Mouse (Mus musculus) G1E (cell line): ENCODE measurements around the gene Gm6408. TPM values are rescaled to one million over a fixed set of nuclear protein-coding genes. Genes with fewer than 3 reads are reported as not detected.
"Not testable (repeated sequence)": the region's sequence is repeated elsewhere in the genome, so short reads cannot be mapped to it uniquely, and the experiment has no call there.

Experiments used
- ATAC-seq: 2 replicates; pipeline ENCODE4 v1.8.0; 2016; ENCODE audit warnings: mild to moderate bottlenecking; ENCODE audit not compliant: insufficient number of reproducible peaks, poor library complexity, low FRiP score, severe bottlenecking; ENCODE audit errors: extremely low read depth
- DNase-seq: peaks from one replicate; pipeline ENCODE4 v3.0.0; 2012; ENCODE audit warnings: low spot score
- H3K27me3 ChIP-seq: 2 replicates; pipeline ENCODE4 v1.6.1; 2012; ENCODE audit warnings: mild to moderate bottlenecking, low read length, inconsistent platforms; ENCODE audit not compliant: insufficient read depth
- H3K36me3 ChIP-seq: replicated peaks from 2 replicates; pipeline ENCODE3; 2012; ENCODE audit warnings: mild to moderate bottlenecking, inconsistent platforms
- H3K4me1 ChIP-seq: 2 replicates; pipeline ENCODE4 v1.6.1; 2012; ENCODE audit warnings: low read depth, low read length, inconsistent platforms, mixed read lengths; ENCODE audit not compliant: insufficient read depth
- H3K4me3 ChIP-seq: 2 replicates; pipeline ENCODE4 v1.5.1; 2012; ENCODE audit warnings: low read depth, mild to moderate bottlenecking, inconsistent platforms, low read length, moderate library complexity, mixed read lengths
- H3K9me3 ChIP-seq: replicated peaks from 2 replicates; pipeline ENCODE4 v1.6.1; 2012; ENCODE audit warnings: inconsistent platforms
- CTCF ChIP-seq: IDR thresholded peaks from 2 replicates; pipeline ENCODE4 v1.5.1; 2012; ENCODE audit warnings: low read depth, low read length, inconsistent platforms, mixed read lengths
- GATA1 ChIP-seq: IDR thresholded peaks from 2 replicates; pipeline ENCODE4 v1.6.1; 2012; ENCODE audit warnings: borderline replicate concordance, low read length, inconsistent platforms, mixed read lengths
- GATA2 ChIP-seq: IDR thresholded peaks from 2 replicates; pipeline ENCODE4 v1.6.1; 2012; ENCODE audit warnings: low read depth, low read length, inconsistent platforms, borderline replicate concordance
- POLR2AphosphoS5 ChIP-seq: IDR thresholded peaks from 2 replicates; pipeline ENCODE4 v1.6.1; 2012; ENCODE audit warnings: low read depth, low read length, inconsistent platforms; ENCODE audit not compliant: insufficient replicate concordance
- TAL1 ChIP-seq: conservative IDR thresholded peaks from 2 replicates; pipeline ENCODE4 v1.6.1; 2012; ENCODE audit warnings: low read depth, low read length, inconsistent platforms, mixed read lengths
- polyA plus RNA-seq: library from polyadenylated mRNA; stranded (reverse); fragments of >175 nt; gene quantifications from 2 replicates; pipeline ENCODE4 v1.2.3, GENCODE M21; 2012
- total RNA-seq, 2 experiments: library from RNA; stranded (forward) in 1 of 2; stranded (reverse) in 1 of 2; fragments of 200-1000 nt in 1 of 2; fragments of >200 nt in 1 of 2; fragmentation: Nextera tagmentation in 1 of 2; gene quantifications; 2 replicates each; pipeline ENCODE4 v1.2.3; 2014 to 2017

Gene Gm6408
- total and polyA plus RNA-seq, 3 experiments = not detected

DNA sequence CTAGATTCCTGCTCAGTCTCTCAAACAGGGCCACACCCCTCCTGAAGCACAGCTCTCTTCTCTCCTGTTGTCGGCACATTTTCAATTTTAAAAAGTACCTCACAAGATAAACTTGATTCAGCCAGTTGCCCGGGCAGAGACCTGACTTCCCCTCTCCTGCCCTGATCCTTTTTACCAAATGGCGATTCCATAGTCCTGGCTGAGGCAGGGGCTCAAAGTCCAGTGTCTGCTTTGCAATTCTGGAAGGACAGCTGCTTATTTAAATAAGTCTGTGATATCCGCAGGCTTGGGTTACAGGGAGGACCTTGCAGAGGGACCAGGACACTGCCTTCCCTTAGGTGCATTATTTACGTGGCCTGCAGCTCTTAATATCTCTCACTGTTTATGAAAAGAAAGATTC lies 10.5 kb upstream of the Gm6408 start:
- H3K4me1 ChIP-seq = no peaks in the 10 kb centered on the region
- peaks cover 30% of the 10 kb centered on the region for H3K9me3 ChIP-seq
- no peak for DNase-seq
- TF ChIP-seq POLR2AphosphoS5 (no peak), GATA1 (no peak), CTCF (no peak), GATA2 (no peak), TAL1 (no peak)
- ATAC-seq = no peak
- no peaks in the 10 kb centered on the region for H3K27me3 ChIP-seq
- no peaks in the 10 kb centered on the region for H3K36me3 ChIP-seq
- no peak overlapping the region for H3K4me3 ChIP-seq

DNA sequence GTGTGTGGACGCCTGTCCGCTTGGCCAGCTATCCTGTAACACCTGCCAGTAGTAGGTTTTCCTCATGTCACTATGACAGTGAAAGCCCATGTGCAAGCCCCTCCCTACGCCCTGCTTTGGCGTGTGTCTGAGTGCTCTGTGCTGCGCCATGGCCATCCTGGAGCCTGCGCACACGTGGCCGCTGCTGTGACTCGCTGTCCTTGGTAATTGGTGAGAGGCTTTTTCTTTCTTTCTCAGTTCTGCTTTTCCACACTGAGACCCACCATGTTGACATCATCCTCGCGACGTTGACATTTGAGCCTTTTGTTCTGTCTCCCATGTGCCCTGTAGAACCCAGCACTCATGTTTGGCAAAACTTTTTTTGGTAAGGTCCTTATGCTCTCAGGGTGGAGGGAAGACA lies 9.9 kb upstream of the Gm6408 start:
- Histone ChIP-seq H3K9me3 (peaks cover 28% of the 10 kb centered on the region), H3K36me3 (no peaks in the 10 kb centered on the region), H3K4me3 (no peak overlapping the region), H3K27me3 (no peaks in the 10 kb centered on the region), H3K4me1 (no peaks in the 10 kb centered on the region)
- no peak for DNase-seq
- no peak for ATAC-seq
- TF ChIP-seq GATA1 = no peak
- TF ChIP-seq POLR2AphosphoS5 = no peak
- no peak for TF ChIP-seq CTCF
- no peak for TF ChIP-seq TAL1
- no peak for TF ChIP-seq GATA2

DNA sequence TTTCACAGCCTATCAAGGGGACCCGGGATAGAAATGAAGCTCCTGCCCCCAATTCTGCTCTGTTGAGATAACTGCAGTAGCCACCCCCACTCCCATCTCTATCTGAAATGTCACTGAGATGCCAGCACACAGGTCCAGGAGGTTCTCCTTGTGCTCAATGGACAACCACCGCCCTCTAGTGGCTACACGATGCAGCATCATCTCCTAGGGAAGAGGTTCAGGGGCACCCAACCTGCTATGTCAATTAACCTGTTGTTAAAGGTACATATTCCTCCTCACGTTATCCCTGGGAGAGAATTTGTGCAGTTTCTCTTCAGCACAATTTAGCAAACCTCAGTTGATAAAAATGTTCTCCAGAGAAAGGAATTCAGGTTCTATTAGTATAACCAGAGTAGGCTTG lies 2.2 kb upstream of the Gm6408 start:
- not testable (repeated sequence) for ATAC-seq, H3K4me1 ChIP-seq, H3K27me3 ChIP-seq, H3K4me3 ChIP-seq, H3K36me3 ChIP-seq, H3K9me3 ChIP-seq, DNase-seq

DNA sequence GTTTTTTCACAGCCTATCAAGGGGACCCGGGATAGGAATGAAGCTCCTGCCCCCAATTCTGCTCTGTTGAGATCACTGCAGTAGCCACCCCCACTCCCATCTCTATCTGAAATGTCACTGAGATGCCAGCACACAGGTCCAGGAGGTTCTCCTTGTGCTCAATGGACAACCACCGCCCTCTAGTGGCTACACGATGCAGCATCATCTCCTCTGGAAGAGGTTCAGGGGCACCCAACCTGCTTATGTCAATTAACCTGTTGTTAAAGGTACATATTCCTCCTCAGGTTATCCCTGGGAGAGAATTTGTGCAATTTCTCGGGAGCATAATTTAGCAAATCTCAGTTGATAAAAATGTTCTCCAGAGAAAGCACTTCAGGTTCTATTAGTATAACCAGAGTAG lies 7.2 kb downstream of the Gm6408 start:
- H3K4me3 ChIP-seq, H3K9me3 ChIP-seq, H3K4me1 ChIP-seq, ATAC-seq, H3K36me3 ChIP-seq, H3K27me3 ChIP-seq, DNase-seq: not testable (repeated sequence)

DNA sequence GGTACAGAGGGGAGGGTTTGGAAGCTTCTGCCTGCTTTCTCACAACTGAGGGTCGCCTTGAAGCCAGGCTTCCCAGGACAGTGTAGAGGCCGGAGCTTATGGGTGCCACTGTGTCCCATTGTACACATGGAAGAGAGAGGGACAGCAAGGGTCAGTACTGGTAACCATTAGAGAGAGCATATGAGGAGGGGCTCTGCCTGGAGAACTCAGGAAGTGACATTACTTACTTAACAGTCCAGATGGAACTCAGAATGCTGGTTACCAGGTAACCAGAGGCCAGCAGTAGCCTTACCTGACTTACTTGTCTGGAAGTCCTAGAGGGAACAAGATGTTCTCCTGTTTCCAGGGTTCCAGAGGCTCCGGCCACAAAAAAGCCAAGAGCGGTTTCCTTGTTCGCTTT lies 9.3 kb downstream of the Gm6408 start, which contains the start of gene Gm6370:
Gene Gm6370, plus strand, starts transcription at position 301 of the 400 bp plus-strand sequence.
- not testable (repeated sequence) for H3K27me3 ChIP-seq, H3K4me3 ChIP-seq, DNase-seq, ATAC-seq, H3K9me3 ChIP-seq, H3K4me1 ChIP-seq, H3K36me3 ChIP-seq

DNA sequence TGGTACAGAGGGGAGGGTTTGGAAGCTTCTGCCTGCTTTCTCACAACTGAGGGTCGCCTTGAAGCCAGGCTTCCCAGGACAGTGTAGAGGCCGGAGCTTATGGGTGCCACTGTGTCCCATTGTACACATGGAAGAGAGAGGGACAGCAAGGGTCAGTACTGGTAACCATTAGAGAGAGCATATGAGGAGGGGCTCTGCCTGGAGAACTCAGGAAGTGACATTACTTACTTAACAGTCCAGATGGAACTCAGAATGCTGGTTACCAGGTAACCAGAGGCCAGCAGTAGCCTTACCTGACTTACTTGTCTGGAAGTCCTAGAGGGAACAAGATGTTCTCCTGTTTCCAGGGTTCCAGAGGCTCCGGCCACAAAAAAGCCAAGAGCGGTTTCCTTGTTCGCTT lies 20.3 kb downstream of the Gm6408 start, which contains the start of gene 4930449I24Rik:
Gene 4930449I24Rik, plus strand, starts transcription at position 301 of the 400 bp plus-strand sequence.
- H3K9me3 ChIP-seq, ATAC-seq, H3K4me1 ChIP-seq, H3K4me3 ChIP-seq, H3K36me3 ChIP-seq, H3K27me3 ChIP-seq, DNase-seq: not testable (repeated sequence)

DNA sequence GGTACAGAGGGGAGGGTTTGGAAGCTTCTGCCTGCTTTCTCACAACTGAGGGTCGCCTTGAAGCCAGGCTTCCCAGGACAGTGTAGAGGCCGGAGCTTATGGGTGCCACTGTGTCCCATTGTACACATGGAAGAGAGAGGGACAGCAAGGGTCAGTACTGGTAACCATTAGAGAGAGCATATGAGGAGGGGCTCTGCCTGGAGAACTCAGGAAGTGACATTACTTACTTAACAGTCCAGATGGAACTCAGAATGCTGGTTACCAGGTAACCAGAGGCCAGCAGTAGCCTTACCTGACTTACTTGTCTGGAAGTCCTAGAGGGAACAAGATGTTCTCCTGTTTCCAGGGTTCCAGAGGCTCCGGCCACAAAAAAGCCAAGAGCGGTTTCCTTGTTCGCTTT lies 32.1 kb downstream of the Gm6408 start, which contains the start of gene Gm3402:
Gene Gm3402, plus strand, starts transcription at position 301 of the 400 bp plus-strand sequence.
- not testable (repeated sequence) for H3K9me3 ChIP-seq, ATAC-seq, H3K4me1 ChIP-seq

DNA sequence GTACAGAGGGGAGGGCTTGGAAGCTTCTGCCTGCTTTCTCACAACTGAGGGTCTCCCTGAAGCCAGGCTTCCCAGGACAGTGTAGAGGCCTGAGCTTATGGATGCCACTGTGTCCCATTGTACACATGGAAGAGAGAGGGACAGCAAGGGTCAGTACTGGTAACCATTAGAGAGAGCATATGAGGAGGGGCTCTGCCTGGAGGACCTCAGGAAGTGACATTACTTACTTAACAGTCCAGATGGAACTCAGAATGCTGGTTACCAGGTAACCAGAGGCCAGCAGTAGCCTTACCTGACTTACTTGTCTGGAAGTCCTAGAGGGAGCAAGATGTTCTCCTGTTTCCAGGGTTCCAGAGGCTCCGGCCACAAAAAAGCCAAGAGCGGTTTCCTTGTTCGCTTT lies 43.7 kb downstream of the Gm6408 start, which contains the start of gene Gm3404:
Gene Gm3404, plus strand, starts transcription at position 301 of the 400 bp plus-strand sequence.
- not testable (repeated sequence) for DNase-seq, H3K4me1 ChIP-seq, H3K36me3 ChIP-seq, H3K4me3 ChIP-seq, H3K27me3 ChIP-seq, ATAC-seq, H3K9me3 ChIP-seq

More for the DNA sequence above, 32.1 kb downstream of the Gm6408 start, which contains the start of gene Gm3402:
- not testable (repeated sequence) for DNase-seq, H3K36me3 ChIP-seq, H3K4me3 ChIP-seq, H3K27me3 ChIP-seq

Other genes with a start within 250 kb of the Gm6408 start
- not detected in 2 replicates for gene Wasf3, start 97.0 kb upstream of the Gm6408 start, total RNA-seq (2014; fragmentation: Nextera tagmentation)
- gene Wasf3, start 97.0 kb upstream of the Gm6408 start, total RNA-seq (2017) = 0.05 and 0.06 TPM in 2 replicates
- not detected in 2 replicates for gene Wasf3, start 97.0 kb upstream of the Gm6408 start, polyA plus RNA-seq
- gene Gm6370, start 9.4 kb downstream of the Gm6408 start, total RNA-seq (2014; fragmentation: Nextera tagmentation) = not detected in 2 replicates
- gene Gm6370, start 9.4 kb downstream of the Gm6408 start, total RNA-seq (2017) = not detected in 2 replicates
- not detected in 2 replicates for gene Gm6370, start 9.4 kb downstream of the Gm6408 start, polyA plus RNA-seq
- not detected in 2 replicates for gene 4930449I24Rik, start 20.4 kb downstream of the Gm6408 start, total RNA-seq (2014; fragmentation: Nextera tagmentation)
- gene 4930449I24Rik, start 20.4 kb downstream of the Gm6408 start, total RNA-seq (2017) = 0.12 TPM in 1 of 2 replicates, not detected in the other
- gene 4930449I24Rik, start 20.4 kb downstream of the Gm6408 start, polyA plus RNA-seq = not detected in 2 replicates
- gene Gm3402, start 32.2 kb downstream of the Gm6408 start, total RNA-seq (2014; fragmentation: Nextera tagmentation) = not detected in 2 replicates
- gene Gm3402, start 32.2 kb downstream of the Gm6408 start, total RNA-seq (2017) = not detected in 2 replicates
- not detected in 2 replicates for gene Gm3402, start 32.2 kb downstream of the Gm6408 start, polyA plus RNA-seq
- gene Gm3404, start 43.8 kb downstream of the Gm6408 start, total RNA-seq (2014; fragmentation: Nextera tagmentation) = not detected in 2 replicates
- gene Gm3404, start 43.8 kb downstream of the Gm6408 start, total RNA-seq (2017) = not detected in 2 replicates
- not detected in 2 replicates for gene Gm3404, start 43.8 kb downstream of the Gm6408 start, polyA plus RNA-seq
- gene Gm3409, start 55.7 kb downstream of the Gm6408 start, total RNA-seq (2014; fragmentation: Nextera tagmentation) = not detected in 2 replicates
- not detected in 2 replicates for gene Gm3409, start 55.7 kb downstream of the Gm6408 start, total RNA-seq (2017)
- not detected in 2 replicates for gene Gm3409, start 55.7 kb downstream of the Gm6408 start, polyA plus RNA-seq
- gene Gm3415, start 74.2 kb downstream of the Gm6408 start, total RNA-seq (2014; fragmentation: Nextera tagmentation) = not detected in 2 replicates
- 0.38 TPM in 1 of 2 replicates, not detected in the other for gene Gm3415, start 74.2 kb downstream of the Gm6408 start, total RNA-seq (2017)
- gene Gm3415, start 74.2 kb downstream of the Gm6408 start, polyA plus RNA-seq = not detected in 2 replicates
- not detected in 2 replicates for gene Gpr12, start 103.3 kb downstream of the Gm6408 start, total RNA-seq (2014; fragmentation: Nextera tagmentation)
- gene Gpr12, start 103.3 kb downstream of the Gm6408 start, total RNA-seq (2017) = 0.11 TPM in 1 of 2 replicates, not detected in the other
- gene Gpr12, start 103.3 kb downstream of the Gm6408 start, polyA plus RNA-seq = not detected in 2 replicates